Mouse (Mus musculus): ENCODE data around the gene Rubcn.
A peak's percentile ranks its signal among the peaks of the same experiment; 100 is the strongest.
"Not testable (repeated sequence)": the region's sequence is repeated elsewhere in the genome, so short reads cannot be mapped to it uniquely, and the experiment has no call there.

Rubcn gene

GRCm38 (mm10) chr16:32877343-32878156, at the start of gene Rubcn, which contains the start of gene Fyttd1:
Gene Rubcn (minus strand): TSS chr16:32877766.
Gene Fyttd1 (plus strand): TSS chr16:32877500.
- peak; percentile 96 for DNase-seq (ENCODE audit: extremely low spot score)

GRCm38 (mm10) chr16:32927044-32927443, 49.5 kb upstream of the Rubcn start:
- DNase-seq (ENCODE audit: extremely low spot score): no peak

DNA sequence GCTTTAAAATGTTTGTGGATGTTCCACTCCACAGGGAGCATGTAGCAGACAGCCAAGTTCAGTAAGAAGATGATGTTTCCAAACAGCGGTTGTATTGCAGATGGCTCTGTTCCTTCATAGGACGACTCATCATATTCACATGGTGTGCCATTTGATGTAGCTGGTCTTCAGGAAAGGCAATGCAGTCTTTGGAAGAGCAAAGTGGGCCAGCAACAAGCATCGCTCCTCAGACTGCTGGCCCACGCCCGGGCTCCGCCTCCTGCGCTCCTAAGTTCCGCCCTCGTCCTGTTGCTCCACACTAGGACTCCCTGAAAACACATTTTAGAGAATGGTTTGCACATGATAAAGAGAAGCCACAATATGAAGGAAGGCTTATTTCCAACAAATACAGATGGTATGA, 49.1 kb upstream of the Rubcn start:
- not testable (repeated sequence) for DNase-seq (ENCODE audit: extremely low spot score)

GRCm38 (mm10) chr16:32915292-32916068, 37.9 kb upstream of the Rubcn start:
- DNase-seq (ENCODE audit: extremely low spot score): no peak

DNA sequence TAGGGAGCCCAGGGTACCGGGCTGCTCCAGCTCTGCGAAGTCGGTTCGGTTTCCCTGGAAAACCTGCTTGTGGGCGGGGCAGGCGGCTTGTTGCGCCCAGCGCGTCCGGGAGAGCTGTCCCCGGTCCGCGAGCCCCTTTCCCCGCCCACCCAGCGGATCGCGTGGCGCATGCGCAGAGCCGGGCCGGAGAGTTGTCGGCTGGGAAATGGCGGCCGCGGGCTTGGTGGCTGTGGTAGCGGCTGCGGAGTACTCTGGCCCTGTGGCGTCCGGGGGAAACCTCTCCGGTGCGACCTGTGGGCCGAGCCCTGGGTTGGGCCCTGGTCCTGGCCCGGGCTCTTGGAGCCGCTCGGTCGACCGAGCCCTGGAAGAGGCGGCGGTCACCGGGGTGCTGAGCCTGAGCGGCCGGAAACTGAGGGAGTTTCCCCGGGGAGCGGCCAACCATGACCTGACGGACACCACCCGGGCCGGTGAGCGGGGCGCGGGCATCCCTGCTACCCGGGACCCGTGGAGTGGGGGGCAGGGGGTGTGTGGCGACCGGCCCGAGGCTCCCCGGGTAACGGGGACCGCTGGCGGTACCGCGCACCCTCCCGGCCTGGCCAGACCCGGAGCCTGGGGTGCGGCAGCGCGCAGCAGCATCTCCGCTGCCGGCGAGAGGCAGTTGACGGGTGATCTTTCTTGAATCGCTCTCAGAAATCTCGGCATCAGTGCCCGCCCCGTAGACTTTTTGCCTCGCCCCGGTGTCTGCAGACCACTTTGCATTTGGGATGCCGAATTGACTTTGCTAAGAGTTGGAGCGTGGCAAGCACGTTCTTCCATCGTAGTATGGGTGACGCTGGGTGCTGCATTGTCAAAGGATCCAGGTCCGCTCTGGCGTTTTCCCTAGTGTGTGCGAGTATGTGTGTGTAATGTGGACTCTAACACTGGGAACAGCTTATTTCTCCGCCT, 36.6 kb upstream of the Rubcn start, which contains the start of gene Lrch3:
Gene Lrch3 (plus strand): TSS at position 164 of the 945 bp plus-strand sequence.
- DNase-seq (ENCODE audit: extremely low spot score): peak; percentile 97

DNA sequence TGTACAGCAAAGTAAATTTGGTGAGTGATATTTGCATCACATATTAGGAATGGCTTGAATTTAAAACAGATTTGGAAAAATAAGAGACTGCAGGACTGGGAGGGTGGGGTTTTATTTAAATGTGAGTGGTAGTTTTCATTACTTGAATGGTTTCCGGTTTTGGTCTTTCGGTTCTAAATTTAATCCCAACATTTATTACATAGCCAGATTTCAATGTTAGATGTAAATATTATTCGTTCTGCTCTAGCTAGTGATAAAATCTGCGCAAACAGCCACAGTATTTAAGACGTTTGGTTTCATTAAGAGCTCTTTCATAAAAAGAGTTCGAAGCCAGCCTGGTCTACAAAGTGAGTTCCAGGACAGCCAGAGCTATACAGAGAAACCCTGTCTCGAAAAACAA, 35.6 kb upstream of the Rubcn start:
- DNase-seq (ENCODE audit: extremely low spot score): no peak

GRCm38 (mm10) chr16:32906727-32907126, 29.2 kb upstream of the Rubcn start:
- no peak for DNase-seq (ENCODE audit: extremely low spot score)

- DNase-seq (ENCODE audit: extremely low spot score): no peak
Measured at GRCm38 (mm10) chr16:32906186-32906585, 28.6 kb upstream of the Rubcn start.

DNA sequence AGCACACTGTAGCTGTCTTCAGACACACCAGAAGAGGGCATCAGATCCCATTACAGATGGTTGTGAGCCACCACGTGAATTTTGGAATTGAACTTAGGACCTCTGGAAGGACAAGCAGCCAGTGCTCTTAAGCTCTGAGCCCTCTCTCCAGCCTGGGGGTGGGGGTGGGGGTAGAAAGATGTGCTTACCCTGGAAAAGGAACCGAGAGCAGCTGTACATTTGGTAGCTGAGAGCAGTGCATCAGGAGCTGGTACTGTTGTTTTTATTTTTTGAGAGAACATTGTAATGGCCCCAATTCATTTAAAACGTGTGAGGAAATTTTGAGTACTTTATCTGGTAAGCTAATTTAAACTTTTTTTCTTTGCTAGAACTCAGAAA, 24.5 kb upstream of the Rubcn start:
- no peak for DNase-seq (ENCODE audit: extremely low spot score)

- no peak for DNase-seq (ENCODE audit: extremely low spot score)
Measured at GRCm38 (mm10) chr16:32901360-32902050, 23.9 kb upstream of the Rubcn start.

- no peak for DNase-seq (ENCODE audit: extremely low spot score)
Measured at GRCm38 (mm10) chr16:32896126-32896525, 18.6 kb upstream of the Rubcn start.

DNA sequence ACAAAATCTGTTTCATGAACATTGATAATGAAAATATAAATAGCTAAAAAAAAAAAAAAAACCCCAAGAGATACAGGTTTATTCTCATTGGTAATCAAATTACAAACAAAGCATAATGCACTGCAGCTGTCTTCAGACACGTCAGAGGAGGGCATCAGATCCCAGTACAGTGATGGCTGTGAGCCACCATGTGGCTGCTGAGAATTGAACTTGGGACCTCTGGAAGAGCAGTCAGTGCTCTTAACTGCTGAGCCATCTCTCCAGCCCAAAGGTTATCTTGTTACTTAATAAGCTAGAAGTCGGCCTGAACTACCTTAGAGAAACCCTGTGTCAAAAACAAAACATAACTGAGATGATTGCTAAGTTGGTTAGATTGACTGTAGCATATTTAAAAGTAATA, 12.3 kb upstream of the Rubcn start:
- DNase-seq (ENCODE audit: extremely low spot score): no peak

DNA sequence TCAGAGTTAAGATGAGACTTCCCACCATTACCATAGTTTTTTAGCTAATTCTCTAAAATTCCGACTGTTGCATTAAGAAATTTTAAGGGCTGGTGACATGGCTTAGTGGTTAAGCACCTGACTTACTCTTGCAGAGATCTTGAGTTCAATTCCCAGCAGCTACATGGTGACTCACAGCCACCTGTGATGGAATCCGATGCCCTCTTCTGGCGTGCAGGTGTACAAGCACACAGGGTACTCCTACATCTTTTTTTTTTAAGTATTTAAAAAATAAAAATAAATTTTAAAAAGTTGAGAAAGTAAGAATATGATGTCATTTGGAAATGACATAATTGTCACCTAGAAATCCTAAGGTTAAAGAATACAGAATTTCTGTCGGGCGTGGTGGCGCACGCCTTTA, 10.4 kb upstream of the Rubcn start:
- no peak for DNase-seq (ENCODE audit: extremely low spot score)

- DNase-seq (ENCODE audit: extremely low spot score): no peak
Measured at GRCm38 (mm10) chr16:32881538-32881937, 4.0 kb upstream of the Rubcn start.

GRCm38 (mm10) chr16:32878972-32879926, 1.7 kb upstream of the Rubcn start:
- DNase-seq (ENCODE audit: extremely low spot score): no peak

DNA sequence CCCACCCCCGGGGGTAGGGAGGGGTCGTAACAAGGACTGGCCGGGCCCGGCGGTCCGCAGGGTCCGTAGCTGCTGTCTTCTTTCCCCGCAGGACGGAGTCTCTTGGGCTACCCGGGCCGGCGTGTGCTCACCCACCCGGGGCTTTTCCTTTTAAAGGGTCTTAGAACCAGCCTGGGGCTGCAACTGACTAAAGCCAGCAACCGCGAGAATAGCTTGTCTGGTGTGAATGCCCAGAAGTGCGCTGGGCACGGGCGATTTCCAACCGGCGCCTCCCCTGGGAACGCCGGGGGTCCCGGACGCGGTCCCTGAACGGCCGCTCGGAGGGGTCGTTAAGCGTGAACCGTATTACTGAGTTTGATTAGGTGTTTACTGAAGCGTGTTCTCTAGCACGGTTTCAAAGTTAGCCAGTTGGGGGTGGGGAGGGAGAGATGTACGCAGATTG, 612 bp upstream of the Rubcn start:
- DNase-seq (ENCODE audit: extremely low spot score): peak; percentile 49

DNA sequence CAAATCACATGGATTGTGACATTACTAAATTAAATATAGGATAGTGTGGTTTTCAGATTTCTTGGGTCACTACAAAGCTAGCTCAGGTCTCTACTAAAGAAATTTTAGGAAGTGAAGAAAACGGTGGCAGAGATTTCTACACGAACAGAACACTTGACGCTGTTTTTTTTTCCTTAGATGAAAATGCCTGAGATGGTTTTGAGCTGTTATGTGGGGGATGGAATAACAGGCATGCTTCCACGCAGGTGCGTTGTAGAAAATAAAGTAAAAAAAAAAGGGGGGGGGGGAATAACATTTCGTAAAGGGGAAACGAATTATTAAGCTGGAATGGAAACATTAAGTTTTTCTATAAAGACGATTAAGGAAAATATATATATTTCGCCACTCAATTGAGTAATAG, 735 bp downstream of the Rubcn start:
- no peak for DNase-seq (ENCODE audit: extremely low spot score)

- no peak for DNase-seq (ENCODE audit: extremely low spot score)
Measured at GRCm38 (mm10) chr16:32875847-32876246, 1.7 kb downstream of the Rubcn start.

GRCm38 (mm10) chr16:32875281-32875680, 2.3 kb downstream of the Rubcn start:
- DNase-seq (ENCODE audit: extremely low spot score): not testable (repeated sequence)

- no peak for DNase-seq (ENCODE audit: extremely low spot score)
Measured at GRCm38 (mm10) chr16:32873366-32873765, 4.2 kb downstream of the Rubcn start.

Data from embryo, embryonic 9.5 days (tissue).